Mouse (Mus musculus) embryonic fibroblast, embryonic 13.5 days (primary cell): ENCODE measurements around the gene Adamts2.

Experiments
- CTCF ChIP-seq: IDR thresholded peaks from 2 replicates; pipeline ENCODE4 v1.5.1; 2011; ENCODE audit warnings: mild to moderate bottlenecking, control low read depth, low read length, moderate library complexity, borderline replicate concordance; ENCODE audit not compliant: insufficient read depth
- POLR2A ChIP-seq: IDR thresholded peaks from 2 replicates; pipeline ENCODE4 v1.6.1; 2011; ENCODE audit warnings: low read depth, mild to moderate bottlenecking, control low read depth, low read length, moderate library complexity

DNA sequence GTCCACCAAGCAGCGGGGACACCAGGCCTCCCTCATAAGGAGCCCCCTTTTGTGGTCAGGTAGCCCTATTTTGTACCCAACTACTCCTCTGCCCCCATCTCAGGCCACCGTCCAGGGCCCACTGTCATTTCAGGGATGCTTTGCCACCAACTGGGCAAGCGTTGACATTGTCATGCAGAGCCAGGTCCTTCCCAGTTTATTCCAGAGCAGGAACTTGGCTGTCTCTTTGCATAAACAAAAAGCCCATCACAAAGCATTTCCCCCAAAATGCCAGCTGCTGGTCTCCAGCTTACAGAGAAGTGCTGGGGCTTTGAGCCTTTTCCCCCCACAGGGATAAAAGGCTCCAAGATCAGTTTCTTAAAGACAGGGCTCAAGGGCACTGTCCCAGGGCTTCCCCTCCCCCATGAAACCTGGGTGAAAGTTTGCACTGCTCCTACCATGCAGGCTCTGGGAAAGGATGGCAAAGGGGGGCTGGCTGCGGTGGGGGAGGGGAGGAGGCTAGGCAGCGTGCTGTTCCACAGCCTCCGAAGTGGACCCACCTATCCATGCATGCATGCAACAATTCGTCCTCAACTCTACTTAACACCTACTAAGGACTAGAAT, 149.2 kb downstream of the Adamts2 start:
- TF ChIP-seq CTCF, result no peak
- no peak for TF ChIP-seq POLR2A
